Mouse (Mus musculus): Measurements from ENCODE around the gene Rab3il1.
A peak's percentile ranks its signal among the peaks of the same experiment; 100 is the strongest.

Rab3il1 gene

GRCm38 (mm10) chr19:10001206-10001969, at the start of gene Rab3il1, which contains the start of gene Best1:
TSS of gene Rab3il1 (plus strand) at chr19:10001669.
TSS of gene Best1 (minus strand) at chr19:10001633.
- DNase-seq (ENCODE audit: low spot score) = no peak

- no peak for DNase-seq (ENCODE audit: low spot score)
These were observed 49.1 kb upstream of the Rab3il1 start for GRCm38 (mm10) chr19:9952390-9952789.

GRCm38 (mm10) chr19:9952912-9953311, 48.6 kb upstream of the Rab3il1 start:
- DNase-seq (ENCODE audit: low spot score) = no peak

- peak; percentile 57 for DNase-seq (ENCODE audit: low spot score)
These were observed 47.2 kb upstream of the Rab3il1 start for GRCm38 (mm10) chr19:9954055-9954810.

GRCm38 (mm10) chr19:9954811-9955202, 46.7 kb upstream of the Rab3il1 start:
- peak; percentile 39 for DNase-seq (ENCODE audit: low spot score)

GRCm38 (mm10) chr19:9955438-9955837, 46.0 kb upstream of the Rab3il1 start:
- DNase-seq (ENCODE audit: low spot score) = no peak

GRCm38 (mm10) chr19:9956624-9957388, 44.7 kb upstream of the Rab3il1 start:
- no peak for DNase-seq (ENCODE audit: low spot score)

GRCm38 (mm10) chr19:9957965-9958364, 43.5 kb upstream of the Rab3il1 start:
- DNase-seq (ENCODE audit: low spot score) = no peak

- DNase-seq (ENCODE audit: low spot score) = no peak
These were observed 40.7 kb upstream of the Rab3il1 start for GRCm38 (mm10) chr19:9960769-9961168.

GRCm38 (mm10) chr19:9964205-9964916, 37.1 kb upstream of the Rab3il1 start:
- peak; percentile 35 for DNase-seq (ENCODE audit: low spot score)

GRCm38 (mm10) chr19:9966096-9966867, 35.2 kb upstream of the Rab3il1 start:
- DNase-seq (ENCODE audit: low spot score) = no peak

GRCm38 (mm10) chr19:9968081-9968787, 33.2 kb upstream of the Rab3il1 start:
- no peak for DNase-seq (ENCODE audit: low spot score)

GRCm38 (mm10) chr19:9974853-9975252, 26.6 kb upstream of the Rab3il1 start:
- DNase-seq (ENCODE audit: low spot score) = peak; percentile 66

- DNase-seq (ENCODE audit: low spot score) = peak; percentile 85
These were observed 24.4 kb upstream of the Rab3il1 start for GRCm38 (mm10) chr19:9977085-9977484.

GRCm38 (mm10) chr19:9978431-9978951, 23.0 kb upstream of the Rab3il1 start:
- DNase-seq (ENCODE audit: low spot score) = peak; percentile 81

- no peak for DNase-seq (ENCODE audit: low spot score)
These were observed 22.3 kb upstream of the Rab3il1 start for GRCm38 (mm10) chr19:9979156-9979555.

GRCm38 (mm10) chr19:9980258-9980657, 21.2 kb upstream of the Rab3il1 start, which contains the start of gene Fth1:
TSS of gene Fth1 (plus strand) at chr19:9980598.
- no peak for DNase-seq (ENCODE audit: low spot score)

GRCm38 (mm10) chr19:9981621-9982020, 19.8 kb upstream of the Rab3il1 start:
- DNase-seq (ENCODE audit: low spot score) = no peak

GRCm38 (mm10) chr19:9982151-9982851, 19.2 kb upstream of the Rab3il1 start:
- DNase-seq (ENCODE audit: low spot score) = peak; percentile 96

Measured in yolk sac, embryonic 10.5 days (tissue).